Mouse (Mus musculus): ENCODE data around the gene Pigv. TPM values are rescaled to one million over a fixed set of nuclear protein-coding genes. Genes with fewer than 3 reads are reported as not detected.

The Pigv gene
- polyA plus RNA-seq, 1 experiment from 2014 or later, result 16.6 TPM

DNA sequence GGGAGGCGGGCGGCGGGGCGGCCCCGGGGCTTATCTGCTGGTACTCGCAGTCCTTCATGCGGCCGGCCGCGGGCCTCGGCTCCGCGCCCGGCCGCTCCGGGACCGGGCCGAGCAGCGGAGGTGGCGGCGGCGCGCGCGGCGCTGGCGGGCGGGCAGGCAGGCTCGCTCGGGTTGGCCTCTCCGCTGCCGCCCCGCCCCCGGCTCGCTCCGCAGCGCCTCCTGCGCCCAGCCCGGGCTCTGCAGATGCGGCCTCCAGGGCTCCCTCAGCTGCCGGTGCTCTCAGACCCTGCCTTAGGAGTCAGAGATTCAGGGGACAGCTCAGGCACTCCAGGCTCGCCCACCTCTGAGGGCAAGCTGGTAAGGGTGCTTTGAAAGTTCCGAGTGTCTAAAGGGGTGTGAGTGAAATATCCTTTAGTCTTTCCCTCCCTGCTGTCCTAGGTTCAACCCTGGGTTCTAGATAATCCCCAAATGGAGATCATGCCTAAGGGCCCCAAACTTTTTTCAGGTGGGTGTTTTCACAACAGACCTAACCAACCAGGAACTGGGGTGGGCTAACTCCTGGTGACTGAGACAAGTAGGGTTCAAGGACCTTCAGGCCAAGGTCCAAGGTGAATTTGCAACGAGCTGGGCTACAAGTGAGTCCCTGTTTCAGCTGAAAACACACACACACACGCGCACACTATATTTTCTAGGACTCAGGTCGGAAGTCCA is 39.0 kb downstream of the Pigv start:
- Histone ChIP-seq H3K9ac (ENCODE audit: low read depth, low read length) (peak overlapping the region; percentile 96), H3K36me3 (ENCODE audit: control insufficient read depth, insufficient read depth, low read length) (no peaks in the 10 kb centered on the region), H3K4me3 (ENCODE audit: low read length) (peak overlapping the region; percentile 86), H3K27me3 (replicated peaks; ENCODE audit: control insufficient read depth, insufficient read depth, low read length) (no peaks in the 10 kb centered on the region), H3K4me1 (ENCODE audit: control insufficient read depth, insufficient read depth, low read length) (peaks cover 22% of the 10 kb centered on the region), H3K9me3 (ENCODE audit: control insufficient read depth, low read length) (no peaks in the 10 kb centered on the region), H3K27ac (ENCODE audit: low read length) (peak overlapping the region; percentile 76), H3K4me2 (ENCODE audit: low read depth, low read length) (peak overlapping the region; percentile 97)
- 13% methylated on average over 26 of the region's 47 CpGs for WGBS
- ATAC-seq, result peak; percentile 91

DNA sequence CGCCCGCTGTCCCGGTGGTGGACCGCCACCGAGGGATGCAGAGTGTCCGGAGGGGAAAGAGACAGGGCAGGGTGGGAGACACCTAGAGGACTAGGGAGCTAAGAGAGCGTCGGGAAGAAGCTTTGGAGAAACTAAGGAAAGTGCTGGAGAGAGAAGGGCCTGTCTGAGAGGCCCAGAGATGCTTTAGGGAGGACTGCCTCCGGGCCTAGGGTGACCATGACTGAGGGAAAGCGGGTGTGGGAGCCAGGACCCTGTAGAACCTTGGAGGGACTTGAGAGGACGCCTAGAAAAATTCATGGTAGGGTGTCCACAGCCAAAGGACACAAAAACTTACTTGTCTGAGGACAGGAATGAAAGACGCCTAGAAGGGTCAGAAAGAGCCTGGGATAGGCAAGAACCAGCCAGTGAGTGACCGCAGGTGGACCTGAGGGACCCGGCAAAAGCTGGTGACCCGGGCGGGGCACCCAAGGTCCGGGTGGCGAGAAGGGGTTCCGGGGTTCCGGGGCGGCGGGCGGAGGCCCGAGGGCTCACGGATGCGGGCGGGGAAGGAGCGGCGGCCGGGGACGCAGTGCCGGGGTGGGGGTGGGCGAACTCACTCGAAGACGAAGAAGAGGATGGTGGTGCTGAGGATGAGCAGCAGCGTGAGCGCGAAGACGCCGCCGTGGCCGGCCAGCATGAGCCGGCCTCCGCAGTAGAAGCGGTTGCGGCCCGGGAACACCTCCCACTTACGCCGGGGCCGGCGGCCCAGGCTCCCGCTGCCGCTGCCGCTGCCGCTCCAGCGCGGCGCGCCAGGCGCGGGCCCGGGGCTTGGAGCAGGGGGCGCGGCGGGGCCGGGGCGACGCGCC is 39.7 kb downstream of the Pigv start:
- ATAC-seq, result peak; percentile 79
- 2% methylated on average over 64 of the region's 69 CpGs for WGBS
- Histone ChIP-seq H3K4me2 (ENCODE audit: low read depth, low read length) (peak overlapping the region; percentile 97), H3K36me3 (ENCODE audit: control insufficient read depth, insufficient read depth, low read length) (no peaks in the 10 kb centered on the region), H3K9me3 (ENCODE audit: control insufficient read depth, low read length) (no peaks in the 10 kb centered on the region), H3K4me3 (ENCODE audit: low read length) (peak overlapping the region; percentile 86), H3K27ac (ENCODE audit: low read length) (peak overlapping the region; percentile 76), H3K9ac (ENCODE audit: low read depth, low read length) (peak overlapping the region; percentile 96), H3K27me3 (replicated peaks; ENCODE audit: control insufficient read depth, insufficient read depth, low read length) (no peaks in the 10 kb centered on the region), H3K4me1 (ENCODE audit: control insufficient read depth, insufficient read depth, low read length) (peaks cover 22% of the 10 kb centered on the region)

DNA sequence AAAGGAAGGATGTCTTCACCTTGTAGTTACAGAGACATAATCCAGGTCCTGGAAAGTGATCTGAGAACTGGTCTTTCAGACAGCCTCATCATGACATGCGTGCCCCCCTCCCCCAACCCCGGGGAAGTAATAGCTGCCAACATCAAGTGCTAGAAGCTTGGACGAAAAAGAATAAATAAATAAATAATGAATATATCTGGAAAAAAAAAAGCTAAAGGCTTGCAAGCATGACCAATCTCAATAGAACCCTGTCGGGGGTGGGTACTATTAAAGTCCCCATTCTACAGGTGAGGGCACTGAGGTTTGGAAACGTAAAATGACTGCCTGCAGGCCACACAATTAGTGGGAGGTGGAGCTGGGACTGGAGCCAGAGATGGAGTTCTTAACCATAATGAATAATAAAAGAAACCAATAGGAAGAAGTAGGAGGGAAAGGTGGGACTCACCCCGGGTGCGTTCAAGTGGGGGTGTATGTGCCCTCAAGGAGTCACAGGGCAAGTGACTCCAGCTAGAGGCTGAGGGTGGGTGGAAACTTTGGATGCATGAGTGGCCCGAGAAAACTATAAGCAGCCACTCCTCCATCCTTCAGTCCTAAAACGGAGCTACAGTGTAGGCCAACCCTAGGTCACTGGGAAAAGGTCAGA is 40.6 kb downstream of the Pigv start:
- H3K9me3 ChIP-seq (ENCODE audit: control insufficient read depth, low read length), result no peaks in the 10 kb centered on the region
- H3K27me3 ChIP-seq (replicated peaks; ENCODE audit: control insufficient read depth, insufficient read depth, low read length), result no peaks in the 10 kb centered on the region
- H3K4me2 ChIP-seq (ENCODE audit: low read depth, low read length), result peak overlapping the region; percentile 97
- peak overlapping the region; percentile 96 for H3K9ac ChIP-seq (ENCODE audit: low read depth, low read length)
- peak overlapping the region; percentile 86 for H3K4me3 ChIP-seq (ENCODE audit: low read length)
- H3K27ac ChIP-seq (ENCODE audit: low read length), result peak overlapping the region; percentile 76; the same call in 1 of the 2 replicates
- ATAC-seq, result no peak
- H3K4me1 ChIP-seq (ENCODE audit: control insufficient read depth, insufficient read depth, low read length), result peaks cover 22% of the 10 kb centered on the region
- 42% methylated on average over 9 of the region's 9 CpGs for WGBS
- H3K36me3 ChIP-seq (ENCODE audit: control insufficient read depth, insufficient read depth, low read length), result peaks cover 3% of the 10 kb centered on the region; the same call in 1 of the 2 replicates

DNA sequence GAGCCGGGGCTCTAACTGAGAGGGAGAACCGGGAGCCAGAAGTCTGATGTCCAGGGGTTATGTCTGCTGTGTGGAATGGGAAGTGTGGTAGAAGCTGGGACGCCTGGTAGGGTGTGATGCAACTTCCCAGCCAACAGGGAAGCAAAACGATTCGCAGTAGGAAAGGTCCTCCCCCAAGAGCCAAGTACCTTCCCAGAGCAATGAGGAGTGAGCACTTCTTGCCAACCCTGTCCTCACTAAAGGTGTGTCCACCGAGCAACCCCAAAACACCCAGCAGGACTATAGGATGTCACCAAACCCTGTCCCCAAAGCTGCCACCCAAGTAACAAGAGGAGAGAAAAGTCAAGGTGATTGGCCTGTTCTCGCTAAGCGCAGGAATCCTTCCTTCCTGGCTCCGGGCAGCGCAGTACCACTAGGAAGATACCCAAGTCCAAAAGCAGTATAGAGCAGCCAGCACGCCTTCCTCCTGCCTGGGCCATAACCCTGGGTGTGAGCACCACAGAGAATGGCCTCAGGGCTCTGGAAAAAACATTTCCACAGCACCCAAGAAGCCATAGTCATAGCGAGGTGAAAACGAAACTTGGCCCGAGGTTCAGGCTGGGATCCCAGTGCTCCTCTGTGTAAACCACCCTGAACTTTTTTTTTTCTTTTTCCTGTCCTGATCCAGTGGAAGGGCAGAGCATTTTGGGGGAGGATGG is 41.2 kb downstream of the Pigv start:
- H3K27ac ChIP-seq (ENCODE audit: low read length), result no peak overlapping the region
- WGBS, result 71% methylated on average over 14 of the region's 14 CpGs
- H3K4me3 ChIP-seq (ENCODE audit: low read length), result 0 out of 2 replicates have a peak overlapping the region, but pooled peaks have one; percentile 0

DNA sequence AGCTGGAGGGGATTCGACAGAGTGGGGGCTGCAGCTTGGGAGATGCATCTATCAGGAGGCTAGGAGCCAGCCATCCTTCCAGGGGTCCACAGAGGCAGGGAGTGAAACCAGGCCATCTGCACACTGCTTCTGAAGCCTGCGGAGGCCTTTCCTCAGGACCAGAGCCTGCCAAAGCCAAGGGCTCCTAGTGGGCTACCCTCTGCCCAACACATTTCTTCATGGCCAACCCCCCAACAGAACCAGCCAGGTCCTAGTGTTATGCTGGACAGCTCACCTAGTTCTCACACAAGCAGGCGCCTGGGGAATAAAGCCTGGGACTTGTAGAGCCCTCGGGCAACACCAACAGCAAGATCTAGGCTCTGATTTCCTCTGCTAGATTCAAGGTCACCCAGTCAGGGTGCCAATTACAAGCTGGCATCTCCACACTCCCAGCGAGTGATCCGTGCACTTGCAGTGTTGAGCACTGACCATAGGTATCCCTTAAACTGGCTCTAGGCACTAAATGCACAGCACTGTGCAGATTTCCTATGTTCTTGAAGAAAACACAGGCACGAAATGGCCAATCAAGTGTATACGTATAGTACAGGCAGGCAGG is 42.0 kb downstream of the Pigv start:
- Histone ChIP-seq H3K36me3 (ENCODE audit: control insufficient read depth, insufficient read depth, low read length) (peaks cover 6% of the 10 kb centered on the region), H3K27ac (ENCODE audit: low read length) (no peak overlapping the region), H3K9ac (ENCODE audit: low read depth, low read length) (no peak overlapping the region), H3K27me3 (replicated peaks; ENCODE audit: control insufficient read depth, insufficient read depth, low read length) (no peaks in the 10 kb centered on the region), H3K4me3 (ENCODE audit: low read length) (no peak overlapping the region), H3K4me1 (ENCODE audit: control insufficient read depth, insufficient read depth, low read length) (peaks cover 22% of the 10 kb centered on the region), H3K9me3 (ENCODE audit: control insufficient read depth, low read length) (no peaks in the 10 kb centered on the region), H3K4me2 (ENCODE audit: low read depth, low read length) (no peak overlapping the region)
- WGBS, result 87% methylated on average over 8 of the region's 8 CpGs
- ATAC-seq, result no peak

More for the DNA sequence above, 41.2 kb downstream of the Pigv start:
- H3K4me2 ChIP-seq (ENCODE audit: low read depth, low read length), result 0 out of 2 replicates have a peak overlapping the region, but pooled peaks have one; percentile 3
- ATAC-seq, result no peak
- H3K4me1 ChIP-seq (ENCODE audit: control insufficient read depth, insufficient read depth, low read length), result peaks cover 22% of the 10 kb centered on the region
- H3K27me3 ChIP-seq (replicated peaks; ENCODE audit: control insufficient read depth, insufficient read depth, low read length), result no peaks in the 10 kb centered on the region
- H3K9ac ChIP-seq (ENCODE audit: low read depth, low read length), result peak overlapping the region; percentile 3; the same call in 1 of the 2 replicates
- H3K9me3 ChIP-seq (ENCODE audit: control insufficient read depth, low read length), result no peaks in the 10 kb centered on the region
- H3K36me3 ChIP-seq (ENCODE audit: control insufficient read depth, insufficient read depth, low read length), result peaks cover 4% of the 10 kb centered on the region; the same call in 1 of the 2 replicates

DNA sequence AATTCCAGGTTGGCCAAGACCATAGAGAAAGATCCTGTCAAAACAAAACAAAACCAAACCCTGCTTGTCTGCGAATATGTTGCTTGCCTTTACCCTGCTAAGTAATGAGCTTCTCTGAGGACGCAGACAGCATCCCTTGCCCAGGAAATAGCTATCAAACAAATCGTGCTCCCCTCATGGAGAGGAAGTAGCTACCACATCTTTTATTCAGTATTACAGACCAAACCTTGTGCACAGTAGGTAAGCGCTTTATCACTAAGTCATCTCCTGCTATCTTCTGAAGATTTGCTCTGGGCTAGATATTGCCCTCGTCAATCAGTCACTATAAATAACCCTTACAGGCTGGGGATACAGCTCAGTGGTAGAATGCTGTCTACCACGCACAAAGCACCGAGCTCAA is 43.3 kb downstream of the Pigv start:
- ATAC-seq, result no peak
- no peak overlapping the region for H3K4me3 ChIP-seq (ENCODE audit: low read length)
- H3K36me3 ChIP-seq (ENCODE audit: control insufficient read depth, insufficient read depth, low read length), result peaks cover 7% of the 10 kb centered on the region
- no peaks in the 10 kb centered on the region for H3K27me3 ChIP-seq (replicated peaks; ENCODE audit: control insufficient read depth, insufficient read depth, low read length)
- no peak overlapping the region for H3K9ac ChIP-seq (ENCODE audit: low read depth, low read length)
- 77% methylated on average over 7 of the region's 7 CpGs for WGBS
- H3K4me1 ChIP-seq (ENCODE audit: control insufficient read depth, insufficient read depth, low read length), result peaks cover 22% of the 10 kb centered on the region
- no peaks in the 10 kb centered on the region for H3K9me3 ChIP-seq (ENCODE audit: control insufficient read depth, low read length)
- H3K4me2 ChIP-seq (ENCODE audit: low read depth, low read length), result no peak overlapping the region
- H3K27ac ChIP-seq (ENCODE audit: low read length), result no peak overlapping the region

DNA sequence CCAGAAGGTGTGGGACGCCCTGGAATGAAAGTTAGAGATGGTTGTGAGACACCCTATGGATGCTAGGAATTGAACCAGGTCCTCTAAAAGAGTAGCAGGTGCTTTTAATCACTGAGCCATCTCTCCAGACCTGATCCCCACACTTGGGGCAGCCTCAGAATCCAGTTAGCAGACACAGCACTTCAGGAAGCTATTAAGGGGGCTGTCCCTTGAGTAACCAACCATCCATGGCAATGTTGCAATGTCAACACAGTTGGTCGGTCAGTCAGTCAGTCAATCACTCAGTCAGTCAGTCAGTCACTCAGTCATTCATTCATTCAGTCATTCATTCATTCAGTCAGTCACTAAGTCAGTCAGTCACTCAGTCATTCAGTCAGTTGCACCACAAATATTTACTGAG is 43.9 kb downstream of the Pigv start:
- Histone ChIP-seq H3K27ac (ENCODE audit: low read length) (no peak overlapping the region), H3K27me3 (replicated peaks; ENCODE audit: control insufficient read depth, insufficient read depth, low read length) (no peaks in the 10 kb centered on the region), H3K9ac (ENCODE audit: low read depth, low read length) (no peak overlapping the region), H3K4me2 (ENCODE audit: low read depth, low read length) (no peak overlapping the region), H3K9me3 (ENCODE audit: control insufficient read depth, low read length) (no peaks in the 10 kb centered on the region), H3K36me3 (ENCODE audit: control insufficient read depth, insufficient read depth, low read length) (peaks cover 7% of the 10 kb centered on the region), H3K4me3 (ENCODE audit: low read length) (no peak overlapping the region), H3K4me1 (ENCODE audit: control insufficient read depth, insufficient read depth, low read length) (peaks cover 16% of the 10 kb centered on the region)
- WGBS, result 82% methylated on average over 2 of the region's 2 CpGs
- no peak for ATAC-seq

DNA sequence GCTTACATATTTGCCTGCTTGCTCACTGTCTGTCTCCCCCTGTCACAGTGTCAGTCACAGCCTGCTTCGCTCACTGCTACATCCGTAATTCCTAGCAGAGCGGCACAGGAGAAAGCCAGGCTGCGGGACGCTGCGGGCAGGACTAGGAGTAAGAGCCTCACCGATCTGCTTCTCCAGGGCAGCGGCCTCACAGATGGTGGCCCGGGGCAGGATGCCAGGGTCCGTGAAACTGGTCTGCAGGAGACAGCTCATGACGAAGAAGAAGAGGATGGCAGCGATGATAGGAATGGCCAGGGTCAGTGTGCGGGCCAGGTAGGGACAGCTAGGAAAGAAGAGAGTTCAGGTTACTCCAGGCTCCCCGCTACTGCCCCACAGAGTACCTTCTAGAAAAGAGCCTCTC is 45.4 kb downstream of the Pigv start:
- H3K4me3 ChIP-seq (ENCODE audit: low read length), result no peak overlapping the region
- peaks cover 9% of the 10 kb centered on the region for H3K4me1 ChIP-seq (ENCODE audit: control insufficient read depth, insufficient read depth, low read length)
- peaks cover 7% of the 10 kb centered on the region for H3K36me3 ChIP-seq (ENCODE audit: control insufficient read depth, insufficient read depth, low read length)
- ATAC-seq, result no peak
- H3K9me3 ChIP-seq (ENCODE audit: control insufficient read depth, low read length), result no peaks in the 10 kb centered on the region
- H3K27ac ChIP-seq (ENCODE audit: low read length), result no peak overlapping the region
- WGBS, result 93% methylated on average over 14 of the region's 14 CpGs
- H3K4me2 ChIP-seq (ENCODE audit: low read depth, low read length), result no peak overlapping the region
- peak overlapping the region; percentile 18; the same call in 1 of the 2 replicates for H3K9ac ChIP-seq (ENCODE audit: low read depth, low read length)
- no peaks in the 10 kb centered on the region for H3K27me3 ChIP-seq (replicated peaks; ENCODE audit: control insufficient read depth, insufficient read depth, low read length)

All from intestine, embryonic 16.5 days (tissue).